Mouse (Mus musculus): ENCODE measurements at regions not wholly inside any gene's neighbourhood (a gene's known extent, or its start where the extent isn't known, plus 50 kb on each side); places are given as distances from the start of the nearest gene placed in this dataset.

GRCm38 (mm10) chr14:58168920-58169319 is 98.6 kb downstream of the Fgf9 start:
- no peak for DNase-seq
- intact Hi-C loops (cut with DNase I; ENCODE audit: low total_unique reads), result no loop called here

Measured in gastrocnemius, postnatal 14 days (tissue).